Mouse (Mus musculus) lung, postnatal 0 days (tissue): ENCODE results near the gene Nutm1. TPM values are rescaled to one million over a fixed set of nuclear protein-coding genes. Genes with fewer than 3 reads are reported as not detected.

Source experiments
- ATAC-seq: fragments of 200-750 bp; cut with Nextera tagmentation; 2 replicates; pipeline ENCODE4 v1.8.0; 2017; ENCODE audit warnings: moderate library complexity
- DNase-seq: peaks from one replicate; pipeline ENCODE4 v3.0.0-alpha.2; 2016; ENCODE audit warnings: low spot score
- H3K27ac ChIP-seq: fragments of 300-500 bp; sonication (generic); 2 replicates; pipeline ENCODE4 v1.5.1; 2014; ENCODE audit warnings: antibody characterized with exemption, mild to moderate bottlenecking, low read length, mixed read lengths
- H3K27me3 ChIP-seq: fragments of 300-500 bp; sonication (generic); replicated peaks from 2 replicates; pipeline ENCODE4 v1.6.1; 2014; ENCODE audit warnings: low read length, mixed read lengths; ENCODE audit not compliant: insufficient read depth
- H3K36me3 ChIP-seq: fragments of 300-500 bp; sonication (generic); 2 replicates; pipeline ENCODE4 v1.6.1; 2014; ENCODE audit warnings: low read length, mixed read lengths; ENCODE audit not compliant: insufficient read depth
- H3K4me1 ChIP-seq: fragments of 300-500 bp; sonication (generic); 2 replicates; pipeline ENCODE4 v1.6.1; 2014; ENCODE audit warnings: antibody characterized with exemption, low read depth, low read length, mixed read lengths; ENCODE audit not compliant: insufficient read depth
- H3K4me2 ChIP-seq: fragments of 300-500 bp; sonication (generic); replicated peaks from 2 replicates; pipeline ENCODE4 v1.6.1; 2014; ENCODE audit warnings: low read depth, mild to moderate bottlenecking, low read length, moderate library complexity, mixed read lengths
- H3K4me3 ChIP-seq: fragments of 300-500 bp; sonication (generic); 2 replicates; pipeline ENCODE4 v1.5.1; 2014; ENCODE audit warnings: low read depth, low read length
- H3K9ac ChIP-seq: fragments of 300-500 bp; sonication (generic); replicated peaks from 2 replicates; pipeline ENCODE4 v1.6.1; 2014; ENCODE audit warnings: low read depth, mild to moderate bottlenecking
- H3K9me3 ChIP-seq: fragments of 300-500 bp; sonication (generic); 2 replicates; pipeline ENCODE4 v1.6.1; 2016; ENCODE audit warnings: low read length, mixed read lengths
- CTCF ChIP-seq: IDR thresholded peaks from 2 replicates; pipeline ENCODE4 v1.5.1; 2016; ENCODE audit warnings: antibody characterized with exemption, mild to moderate bottlenecking
- EP300 ChIP-seq: IDR thresholded peaks from 2 replicates; pipeline ENCODE4 v1.6.1; 2016; ENCODE audit warnings: antibody characterized with exemption, mild to moderate bottlenecking, control low read depth
- WGBS: fragments of 180-500 bp; shearing (Covaris S2); extraction: QIAGEN DNeasy Blood & Tissue Kit; methylation state at CpG from one replicate; pipeline ENCODE4 v1.1.7; 2014; 5-methylcytosine and 5-hydroxymethylcytosine counted together
- polyA plus RNA-seq: library from polyadenylated mRNA; unstranded; fragments of >200 nt; fragmentation: Nextera tagmentation; extraction: Ambion mirVana; gene quantifications from 2 replicates; pipeline ENCODE4 v1.2.1, GENCODE M21; 2015

Nutm1 gene
- polyA plus RNA-seq, result 0.02 TPM in 1 of 2 replicates, not detected in the other

DNA sequence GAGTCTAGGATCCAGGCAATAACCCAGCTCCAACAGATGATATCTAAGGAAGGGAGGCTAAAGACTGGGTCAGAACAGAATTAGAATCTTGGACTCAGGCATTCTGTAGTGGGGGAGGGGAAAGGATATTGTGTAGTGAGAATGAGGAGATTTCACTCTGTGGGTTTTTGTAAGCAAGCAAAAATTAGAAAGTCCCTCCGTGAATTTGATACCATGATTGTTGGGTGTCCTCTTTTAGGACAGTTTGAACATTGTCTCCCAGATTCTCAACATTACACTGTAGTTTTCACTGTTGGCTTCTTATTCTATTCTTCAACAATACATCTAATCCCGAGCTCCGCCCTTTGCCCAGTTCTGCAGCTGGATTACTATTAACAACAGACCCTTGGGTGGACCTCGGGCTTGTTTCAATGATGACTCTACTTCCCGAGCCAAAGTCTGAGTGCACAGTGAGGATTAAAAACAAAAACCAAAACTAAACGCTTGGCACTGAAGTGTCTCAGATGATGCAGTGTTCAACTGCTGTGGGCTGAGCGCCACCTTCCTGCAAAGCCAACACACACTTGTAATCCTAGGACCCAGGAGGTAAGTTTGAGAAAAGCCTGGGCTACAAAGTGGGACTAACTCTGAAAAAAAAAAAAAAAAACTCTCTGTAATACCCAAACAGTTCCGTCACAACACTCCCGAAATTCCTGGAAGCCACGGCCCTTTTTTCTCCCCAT is at the start of gene Nutm1:
Gene Nutm1, minus strand, starts transcription at position 51 of the 722 bp plus-strand sequence.
- no peak within 1 kb of the TSS for H3K27ac ChIP-seq
- H3K4me1 ChIP-seq, result peaks cover 5% of the 10 kb centered on the region; the same call in 1 of the 2 replicates
- 63% methylated on average over 10 of the region's 10 CpGs for WGBS

GRCm38 (mm10) chr2:112308671-112309070 is 49.6 kb upstream of the Nutm1 start:
- Histone ChIP-seq H3K4me2 (no peak overlapping the region), H3K9me3 (no peaks in the 10 kb centered on the region), H3K4me1 (no peaks in the 10 kb centered on the region; the same call in 1 of the 2 replicates), H3K9ac (no peak overlapping the region), H3K27ac (no peak overlapping the region), H3K27me3 (no peaks in the 10 kb centered on the region), H3K36me3 (no peaks in the 10 kb centered on the region), H3K4me3 (no peak overlapping the region)
- 56% methylated on average over 3 of the region's 3 CpGs for WGBS
- ATAC-seq (peak; percentile 57), DNase-seq (peak; percentile 63)
- TF ChIP-seq CTCF, result no peak
- no peak for TF ChIP-seq EP300

More for the DNA sequence above, at the start of gene Nutm1:
- no peak for DNase-seq
- H3K27me3 ChIP-seq, result no peaks in the 10 kb centered on the region
- no peaks in the 10 kb centered on the region for H3K36me3 ChIP-seq
- peak; percentile 54 for TF ChIP-seq CTCF
- TF ChIP-seq EP300, result no peak
- no peak within 1 kb of the TSS for H3K4me3 ChIP-seq
- no peak within 1 kb of the TSS for H3K9ac ChIP-seq
- H3K4me2 ChIP-seq, result no peak within 1 kb of the TSS
- no peak for ATAC-seq
- H3K9me3 ChIP-seq, result no peaks in the 10 kb centered on the region

- no peak for ATAC-seq
- TF ChIP-seq EP300 (no peak), CTCF (no peak)
- no peaks in the 10 kb centered on the region for H3K36me3 ChIP-seq
- H3K4me3 ChIP-seq, result no peak overlapping the region
- no peak overlapping the region for H3K9ac ChIP-seq
- no peak for DNase-seq
- WGBS, result 88% methylated on average over 4 of the region's 4 CpGs
- no peaks in the 10 kb centered on the region for H3K4me1 ChIP-seq
- no peak overlapping the region for H3K27ac ChIP-seq
- no peaks in the 10 kb centered on the region for H3K27me3 ChIP-seq
- H3K9me3 ChIP-seq, result no peaks in the 10 kb centered on the region
- no peak overlapping the region for H3K4me2 ChIP-seq
Measured at GRCm38 (mm10) chr2:112298221-112298620, 39.1 kb upstream of the Nutm1 start.

DNA sequence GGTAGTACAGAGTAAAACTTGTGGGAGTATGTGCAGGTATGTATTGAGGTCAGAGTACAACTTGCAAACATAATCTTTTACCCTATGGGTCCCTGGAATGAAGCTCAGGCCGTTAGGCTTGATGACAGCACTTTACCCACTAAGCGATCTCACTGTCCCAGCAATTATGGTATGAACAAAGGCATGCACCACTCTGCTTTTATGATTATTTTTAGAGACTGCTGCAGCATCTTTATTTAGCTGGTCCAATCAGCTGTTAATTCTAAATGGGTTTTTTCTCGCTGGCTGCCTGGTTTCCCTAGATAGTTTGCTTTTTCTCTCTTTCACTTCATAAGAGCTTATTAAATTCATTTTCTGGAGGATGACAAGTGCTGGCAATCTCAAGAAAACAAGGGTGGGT is 37.1 kb upstream of the Nutm1 start:
- no peak overlapping the region for H3K27ac ChIP-seq
- H3K27me3 ChIP-seq, result no peaks in the 10 kb centered on the region
- H3K4me1 ChIP-seq, result no peaks in the 10 kb centered on the region
- H3K9me3 ChIP-seq, result no peaks in the 10 kb centered on the region
- no peak overlapping the region for H3K4me2 ChIP-seq
- DNase-seq (no peak), ATAC-seq (no peak)
- TF ChIP-seq CTCF (no peak), EP300 (no peak)
- H3K36me3 ChIP-seq, result no peaks in the 10 kb centered on the region
- H3K9ac ChIP-seq, result no peak overlapping the region
- 88% methylated on average over 3 of the region's 3 CpGs for WGBS
- H3K4me3 ChIP-seq, result no peak overlapping the region

DNA sequence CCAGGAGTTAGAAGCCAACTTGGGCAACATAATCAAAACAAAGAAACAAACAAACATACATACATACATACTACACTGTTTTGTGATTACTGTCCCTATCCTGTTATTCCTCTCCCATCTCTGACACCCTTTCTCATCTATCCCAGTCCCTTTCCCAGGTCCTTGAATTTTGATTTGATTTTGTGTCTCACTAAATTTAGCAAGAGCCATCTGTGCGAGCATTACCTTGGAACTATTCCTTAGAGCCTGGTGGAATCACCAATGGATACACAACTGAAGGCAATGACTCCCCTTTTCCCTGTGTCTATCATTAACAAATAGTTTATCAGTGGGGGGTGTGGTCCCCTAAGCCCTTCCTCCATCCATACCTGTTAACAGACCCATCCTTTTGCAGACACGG is 33.7 kb upstream of the Nutm1 start:
- H3K4me1 ChIP-seq, result no peaks in the 10 kb centered on the region
- H3K27ac ChIP-seq, result no peak overlapping the region
- ATAC-seq (no peak), DNase-seq (no peak)
- no peak overlapping the region for H3K9ac ChIP-seq
- TF ChIP-seq CTCF, result no peak
- TF ChIP-seq EP300, result no peak
- H3K9me3 ChIP-seq, result no peaks in the 10 kb centered on the region
- 83% methylated on average over 2 of the region's 2 CpGs for WGBS
- H3K4me3 ChIP-seq, result no peak overlapping the region
- H3K36me3 ChIP-seq, result no peaks in the 10 kb centered on the region
- H3K4me2 ChIP-seq, result no peak overlapping the region
- no peaks in the 10 kb centered on the region for H3K27me3 ChIP-seq

DNA sequence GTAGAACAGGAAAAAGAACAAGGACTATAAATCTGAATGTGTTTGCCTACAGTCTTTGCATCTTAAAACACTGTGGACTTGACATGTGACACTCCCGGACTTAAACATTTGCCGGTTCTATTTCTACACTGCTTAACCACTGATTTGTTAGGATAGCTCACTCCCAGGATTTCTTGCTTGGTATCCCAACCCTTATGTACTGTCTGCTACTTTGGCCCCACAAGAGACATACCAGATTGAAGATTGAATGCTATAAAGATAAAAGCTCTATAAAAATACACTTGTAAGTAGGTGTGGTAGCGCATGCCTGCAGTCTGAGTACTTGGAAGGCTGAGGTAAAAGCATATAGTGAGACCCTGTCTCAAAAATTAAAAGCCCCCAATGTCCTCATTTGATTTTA is 30.4 kb upstream of the Nutm1 start:
- Histone ChIP-seq H3K9ac (no peak overlapping the region), H3K27ac (no peak overlapping the region), H3K9me3 (no peaks in the 10 kb centered on the region), H3K4me1 (peaks cover 3% of the 10 kb centered on the region; the same call in 1 of the 2 replicates), H3K4me2 (no peak overlapping the region), H3K27me3 (no peaks in the 10 kb centered on the region), H3K4me3 (no peak overlapping the region), H3K36me3 (no peaks in the 10 kb centered on the region)
- TF ChIP-seq CTCF, result no peak
- no peak for TF ChIP-seq EP300
- 79% methylated on average over 3 of the region's 3 CpGs for WGBS
- no peak for ATAC-seq
- DNase-seq, result no peak
